7 mouse cellular contexts compared by ENCODE assay signal in genomic region chr10:80433513-80434232, GRCm38 (mm10). TPM values are rescaled to one million over a fixed set of nuclear protein-coding genes. Genes with fewer than 3 reads are reported as not detected.
DNase-seq lines count a peak whose midpoint lies in the region; ATAC-seq lines count a peak whose summit lies in the region.

Gene Tcf3, minus strand, starts transcription at chr10:80433647.

- peak within 1 kb of the TSS; percentile 94 for H3K27ac ChIP-seq in embryonic facial prominence, embryonic 12.5 days
- H3K27ac ChIP-seq in limb, embryonic 11.5 days (replicated peaks; ENCODE audit: low read depth, low read length) = peak within 1 kb of the TSS; percentile 78
- peak within 1 kb of the TSS; percentile 95 for H3K27ac ChIP-seq in midbrain, embryonic 14.5 days (replicated peaks; ENCODE audit: low read depth, low read length)

- H3K4me3 ChIP-seq in embryonic facial prominence, embryonic 12.5 days = peak within 1 kb of the TSS; percentile 94
- peak within 1 kb of the TSS; percentile 76 for H3K4me3 ChIP-seq in limb, embryonic 11.5 days (ENCODE audit: low read depth, low read length)
- H3K4me3 ChIP-seq in midbrain, embryonic 14.5 days (replicated peaks; ENCODE audit: low read depth, low read length) = peak within 1 kb of the TSS; percentile 97

- H3K4me2 ChIP-seq in embryonic facial prominence, embryonic 12.5 days (replicated peaks) = peak within 1 kb of the TSS; percentile 94
- peak within 1 kb of the TSS; percentile 90 for H3K4me2 ChIP-seq in limb, embryonic 11.5 days (ENCODE audit: low read depth, severe bottlenecking)
- peak within 1 kb of the TSS; percentile 79 for H3K4me2 ChIP-seq in midbrain, embryonic 14.5 days (ENCODE audit: low read length)

- peak; percentile 97 for DNase-seq in adrenal gland, postnatal 25 days
- peak; percentile 100 for DNase-seq in heart, adult 11 months
- peak; percentile 96 for DNase-seq in kidney, adult 18-20 months
- peak; percentile 96 for DNase-seq in limb, embryonic 11.5 days (ENCODE audit: low spot score)
- peak; percentile 99 for DNase-seq in midbrain, embryonic 14.5 days
- peak; percentile 87 to 89 for DNase-seq in spleen, adult 18-20 months

- H3K27me3 ChIP-seq in embryonic facial prominence, embryonic 12.5 days = peaks cover 5% of the 10 kb centered on the region; the same call in 1 of the 2 replicates
- H3K27me3 ChIP-seq in limb, embryonic 11.5 days (ENCODE audit: control insufficient read depth, insufficient read depth, low read length) = no peaks in the 10 kb centered on the region
- H3K27me3 ChIP-seq in midbrain, embryonic 14.5 days (ENCODE audit: control insufficient read depth, insufficient read depth, low read length) = no peaks in the 10 kb centered on the region

- peaks cover 25% of the 10 kb centered on the region for H3K36me3 ChIP-seq in embryonic facial prominence, embryonic 12.5 days
- peaks cover 18% of the 10 kb centered on the region for H3K36me3 ChIP-seq in limb, embryonic 11.5 days (ENCODE audit: control insufficient read depth, insufficient read depth, low read length)
- H3K36me3 ChIP-seq in midbrain, embryonic 14.5 days (ENCODE audit: control insufficient read depth, insufficient read depth, low read length) = peaks cover 23% of the 10 kb centered on the region

- ATAC-seq in embryonic facial prominence, embryonic 12.5 days (ENCODE audit: insufficient number of reproducible peaks, insufficient read depth, low FRiP score, low TSS enrichment) = peak; percentile 91
- ATAC-seq in limb, embryonic 11.5 days (ENCODE audit: insufficient number of reproducible peaks, low FRiP score, low TSS enrichment, low read depth) = peak; percentile 90
- peak; percentile 93 for ATAC-seq in midbrain, embryonic 14.5 days (ENCODE audit: low FRiP score, low TSS enrichment)

- H3K9me3 ChIP-seq in embryonic facial prominence, embryonic 12.5 days = no peaks in the 10 kb centered on the region
- H3K9me3 ChIP-seq in limb, embryonic 11.5 days (ENCODE audit: control insufficient read depth, low read length) = no peaks in the 10 kb centered on the region; the same call in 1 of the 2 replicates
- H3K9me3 ChIP-seq in midbrain, embryonic 14.5 days (ENCODE audit: control insufficient read depth, low read length) = no peaks in the 10 kb centered on the region

- H3K4me1 ChIP-seq in embryonic facial prominence, embryonic 12.5 days = peaks cover 8% of the 10 kb centered on the region
- H3K4me1 ChIP-seq in limb, embryonic 11.5 days (ENCODE audit: control insufficient read depth, insufficient read depth, low read length) = peaks cover 14% of the 10 kb centered on the region; the same call in 1 of the 2 replicates
- H3K4me1 ChIP-seq in midbrain, embryonic 14.5 days (ENCODE audit: control insufficient read depth, insufficient read depth, low read length) = peaks cover 14% of the 10 kb centered on the region

- peak within 1 kb of the TSS; percentile 100 for H3K9ac ChIP-seq in embryonic facial prominence, embryonic 12.5 days
- H3K9ac ChIP-seq in limb, embryonic 11.5 days (ENCODE audit: low read length) = peak within 1 kb of the TSS; percentile 99
- peak within 1 kb of the TSS; percentile 90 for H3K9ac ChIP-seq in midbrain, embryonic 14.5 days (replicated peaks; ENCODE audit: low read length)

- WGBS in embryonic facial prominence, embryonic 12.5 days = under 1% methylated on average over 59 of the region's 61 CpGs
- WGBS in limb, embryonic 11.5 days = under 1% methylated on average over 41 of the region's 61 CpGs
- under 1% methylated on average over 60 of the region's 61 CpGs for WGBS in midbrain, embryonic 14.5 days

RNA-seq across cellular contexts. Expression of gene Tcf3, which starts in this region (rescaled TPM):
- 63.1 and 84.1 TPM in 2 replicates for total RNA-seq in adrenal gland, postnatal 25 days (2021)
- polyA plus RNA-seq in embryonic facial prominence, embryonic 12.5 days (2016; fragmentation: Nextera tagmentation; extraction: Ambion mirVana) = 251 and 258 TPM in 2 replicates
- polyA plus RNA-seq in limb, embryonic 11.5 days (2014; fragmentation: Nextera tagmentation; extraction: Ambion mirVana) = 232 and 248 TPM in 2 replicates
- polyA plus RNA-seq in midbrain, embryonic 14.5 days (2014; fragmentation: Nextera tagmentation; extraction: Ambion mirVana) = 49.8 and 60.4 TPM in 2 replicates

Comparison
In these comparisons a context has a peak if more than half of its experiments do, and no peak if none do; other contexts are left out.
1. Peak in every context shown above with its lines: DNase-seq, ATAC-seq, H3K4me3 ChIP-seq and H3K27ac ChIP-seq.